Mouse (Mus musculus) heart, adult 2 months (tissue): ENCODE data around the gene Suv39h2. TPM values are rescaled to one million over a fixed set of nuclear protein-coding genes. Genes with fewer than 3 reads are reported as not detected.

Source experiments
- DNase-seq, 2 experiments: peaks; one replicate each; pipeline ENCODE4 v3.0.0; 2021
- H3K27ac ChIP-seq: fragments of 200-600 bp; 2 replicates; pipeline ENCODE4 v1.8.1; 2022
- H3K27me3 ChIP-seq: fragments of 200-500 bp; 2 replicates; pipeline ENCODE4 v1.6.1; 2012; ENCODE audit warnings: mild to moderate bottlenecking, low read length, inconsistent platforms, mixed read lengths; ENCODE audit not compliant: control insufficient read depth, insufficient read depth
- H3K36me3 ChIP-seq: fragments of 200-500 bp; 2 replicates; pipeline ENCODE4 v1.6.1; 2012; ENCODE audit warnings: low read length, inconsistent platforms; ENCODE audit not compliant: control insufficient read depth, insufficient read depth
- H3K4me1 ChIP-seq: fragments of 200-500 bp; 2 replicates; pipeline ENCODE4 v1.6.1; 2011; ENCODE audit warnings: low read length; ENCODE audit not compliant: control insufficient read depth, insufficient read depth
- H3K4me3 ChIP-seq: fragments of 200-600 bp; 2 replicates; pipeline ENCODE4 v1.8.1; 2022
- H3K79me2 ChIP-seq: fragments of 200-500 bp; replicated peaks from 2 replicates; pipeline ENCODE4 v1.6.1; 2012; ENCODE audit warnings: mild to moderate bottlenecking, inconsistent platforms, low read length, moderate library complexity, mixed read lengths; ENCODE audit not compliant: control insufficient read depth, insufficient read depth
- H3K9ac ChIP-seq: fragments of 200-500 bp; 2 replicates; pipeline ENCODE4 v1.6.1; 2012; ENCODE audit warnings: low read depth, mild to moderate bottlenecking, control low read depth, inconsistent platforms, low read length, mixed read lengths
- CTCF ChIP-seq: fragments of 200-600 bp; IDR thresholded peaks from 2 replicates; pipeline ENCODE4 v1.8.1; 2022; ENCODE audit warnings: antibody characterized with exemption, mild to moderate bottlenecking, moderate library complexity
- EP300 ChIP-seq: fragments of 200-500 bp; IDR thresholded peaks from 2 replicates; pipeline ENCODE4 v1.6.1; 2011; ENCODE audit warnings: low read depth, low read length, control low read depth; ENCODE audit not compliant: insufficient read depth
- POLR2A ChIP-seq: fragments of 200-500 bp; IDR thresholded peaks from 2 replicates; pipeline ENCODE4 v1.6.1; 2011; ENCODE audit warnings: mild to moderate bottlenecking, low read depth, low read length, control low read depth; ENCODE audit not compliant: insufficient read depth
- WGBS: fragments of 180-500 bp; shearing (Covaris S2); methylation state at CpG from one replicate; pipeline ENCODE4 v1.1.7; 2018; 5-methylcytosine and 5-hydroxymethylcytosine counted together
- intact Hi-C: fragments of 180-260 bp; cut with DNase I; formaldehyde crosslinking; loops from one replicate; pipeline ENCODE4 v1.15.1; 2025
- polyA plus RNA-seq: library from polyadenylated mRNA; depleted of rRNA; stranded (reverse); fragments of >200 nt; gene quantifications from 2 replicates; pipeline ENCODE4 v1.2.3, GENCODE M21; 2012
- total RNA-seq, 2 experiments: library from RNA; stranded (reverse); gene quantifications; 2 replicates each; pipeline ENCODE4 v1.2.3; 2021

Suv39h2 gene
- total and polyA plus RNA-seq, 3 experiments, result 0.23 to 0.96 (median 0.50) TPM

DNA sequence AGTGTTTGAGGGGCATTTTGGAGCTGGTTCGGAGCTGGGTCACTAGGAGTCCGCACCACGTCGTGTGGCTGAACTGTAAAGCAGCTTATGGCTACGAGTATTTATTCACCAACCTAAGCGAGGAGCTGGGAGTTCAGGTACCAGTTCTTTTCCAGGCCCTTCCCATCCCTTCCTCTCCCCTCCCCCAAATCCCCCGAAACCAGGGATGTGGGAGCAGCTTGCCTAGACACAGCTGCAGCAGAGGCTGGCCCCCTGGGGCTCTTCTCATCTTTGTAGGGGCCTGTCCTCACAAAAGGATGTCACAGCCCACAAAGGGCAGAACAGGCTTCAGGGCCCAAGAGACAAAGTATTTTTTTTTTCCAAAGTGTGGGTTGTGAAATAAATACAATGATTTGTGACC, 36.9 kb downstream of the Suv39h2 start:
- no peak overlapping the region for H3K9ac ChIP-seq
- intact Hi-C loops, result no loop called here
- no peaks in the 10 kb centered on the region for H3K79me2 ChIP-seq
- no peaks in the 10 kb centered on the region for H3K4me1 ChIP-seq
- no peaks in the 10 kb centered on the region for H3K27me3 ChIP-seq
- no peaks in the 10 kb centered on the region for H3K36me3 ChIP-seq
- 81% methylated on average over 7 of the region's 7 CpGs for WGBS
- no peak for TF ChIP-seq EP300
- no peak for TF ChIP-seq CTCF
- no peak for TF ChIP-seq POLR2A
- no peak overlapping the region for H3K27ac ChIP-seq
- no peak for DNase-seq
- no peak overlapping the region for H3K4me3 ChIP-seq

DNA sequence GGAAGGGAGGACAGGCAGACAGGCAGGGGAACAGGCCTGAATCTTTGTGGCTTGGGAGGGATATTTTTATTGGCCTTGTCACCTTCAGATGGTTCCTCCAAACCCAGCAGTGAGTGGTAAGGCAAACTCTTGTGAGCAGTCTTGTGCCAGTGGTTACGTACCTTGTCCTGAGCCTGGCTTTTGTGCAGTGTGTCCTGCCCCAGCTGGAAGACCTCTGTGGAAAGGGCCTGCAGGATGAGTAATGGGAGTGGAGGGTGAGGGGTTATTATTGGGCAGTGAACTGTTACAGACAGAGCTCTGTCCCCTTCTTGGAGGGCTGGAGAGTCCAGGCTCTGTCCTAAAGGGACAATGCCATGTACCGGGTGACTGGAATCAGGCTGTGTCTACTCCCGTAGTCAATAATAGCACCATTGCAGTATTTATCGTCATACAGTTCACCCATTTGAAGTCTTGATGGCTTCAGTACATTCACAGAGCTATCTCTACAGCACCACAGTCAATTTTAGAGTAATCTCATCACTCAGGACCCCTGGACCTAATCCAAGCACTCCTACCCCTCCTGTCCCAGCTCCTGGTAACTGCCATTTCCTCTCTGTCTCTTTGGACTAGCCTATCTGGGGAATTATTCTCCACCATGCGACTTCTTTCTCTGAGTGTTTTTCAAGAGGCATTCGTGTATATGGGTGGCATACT, 39.3 kb downstream of the Suv39h2 start:
- TF ChIP-seq POLR2A (no peak), CTCF (no peak), EP300 (no peak)
- Histone ChIP-seq H3K4me1 (no peaks in the 10 kb centered on the region), H3K4me3 (no peak overlapping the region), H3K27ac (no peak overlapping the region), H3K27me3 (no peaks in the 10 kb centered on the region), H3K36me3 (no peaks in the 10 kb centered on the region), H3K9ac (no peak overlapping the region), H3K79me2 (no peaks in the 10 kb centered on the region)
- intact Hi-C loops, result no loop called here
- no peak for DNase-seq
- 82% methylated on average over 6 of the region's 6 CpGs for WGBS

DNA sequence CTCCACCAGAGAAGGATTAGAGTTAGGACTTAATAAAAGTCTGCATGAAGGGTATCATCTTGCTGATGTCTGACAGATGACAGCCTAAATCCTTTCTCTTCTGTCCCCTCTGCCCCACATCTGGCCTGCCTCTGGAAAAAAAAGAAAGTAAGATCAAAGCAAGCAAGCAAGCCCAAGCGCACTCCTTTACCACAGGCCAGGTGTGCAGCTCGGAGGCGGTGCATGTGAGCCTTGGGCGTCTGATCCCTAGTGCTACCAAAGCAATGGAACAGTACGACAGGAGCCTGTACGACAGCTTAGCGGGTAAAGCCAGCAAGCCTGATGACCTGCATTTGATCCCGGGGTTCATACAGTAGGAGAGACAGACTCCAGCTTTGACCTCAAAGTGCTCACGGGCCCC, 43.9 kb downstream of the Suv39h2 start:
- no peaks in the 10 kb centered on the region for H3K4me1 ChIP-seq
- H3K9ac ChIP-seq, result no peak overlapping the region
- 94% methylated on average over 9 of the region's 9 CpGs for WGBS
- no peak overlapping the region for H3K4me3 ChIP-seq
- intact Hi-C loops, result no loop called here
- DNase-seq, result no peak
- no peak for TF ChIP-seq CTCF
- no peak for TF ChIP-seq POLR2A
- TF ChIP-seq EP300, result no peak
- H3K27me3 ChIP-seq, result no peaks in the 10 kb centered on the region
- H3K36me3 ChIP-seq, result no peaks in the 10 kb centered on the region
- no peaks in the 10 kb centered on the region for H3K79me2 ChIP-seq
- no peak overlapping the region for H3K27ac ChIP-seq

DNA sequence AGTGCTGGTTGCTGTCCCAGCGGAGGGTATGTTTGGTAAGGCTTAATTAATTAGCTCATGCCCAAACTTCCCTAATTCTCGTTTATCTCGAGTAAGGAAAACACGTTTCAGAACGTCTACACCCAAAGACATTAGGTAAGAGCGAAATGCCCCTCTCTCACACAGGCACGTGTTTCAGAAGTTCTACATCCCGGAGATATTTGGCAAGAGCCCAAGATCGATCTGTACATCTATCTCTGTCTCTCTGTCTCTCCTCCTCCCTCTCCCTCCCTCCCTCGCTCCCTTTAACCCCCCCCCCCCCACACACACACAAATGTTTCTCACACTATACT, 50.3 kb downstream of the Suv39h2 start:
- H3K27me3 ChIP-seq, result no peaks in the 10 kb centered on the region
- H3K4me1 ChIP-seq, result no peaks in the 10 kb centered on the region
- H3K9ac ChIP-seq, result peak overlapping the region; percentile 64
- WGBS, result 7% methylated on average over 10 of the region's 10 CpGs
- H3K4me3 ChIP-seq, result peak overlapping the region; percentile 70
- no peak for DNase-seq
- no peaks in the 10 kb centered on the region for H3K36me3 ChIP-seq
- H3K27ac ChIP-seq, result peak overlapping the region; percentile 15; the same call in 1 of the 2 replicates
- H3K79me2 ChIP-seq, result no peaks in the 10 kb centered on the region
- intact Hi-C loops, result loop anchor here (5.0 kb wide), 3 partner anchors 48 to 142 kb away; partner anchors contain the start of genes Nmt2 and Rpp38
- no peak for TF ChIP-seq POLR2A
- TF ChIP-seq CTCF, result no peak
- no peak for TF ChIP-seq EP300

DNA sequence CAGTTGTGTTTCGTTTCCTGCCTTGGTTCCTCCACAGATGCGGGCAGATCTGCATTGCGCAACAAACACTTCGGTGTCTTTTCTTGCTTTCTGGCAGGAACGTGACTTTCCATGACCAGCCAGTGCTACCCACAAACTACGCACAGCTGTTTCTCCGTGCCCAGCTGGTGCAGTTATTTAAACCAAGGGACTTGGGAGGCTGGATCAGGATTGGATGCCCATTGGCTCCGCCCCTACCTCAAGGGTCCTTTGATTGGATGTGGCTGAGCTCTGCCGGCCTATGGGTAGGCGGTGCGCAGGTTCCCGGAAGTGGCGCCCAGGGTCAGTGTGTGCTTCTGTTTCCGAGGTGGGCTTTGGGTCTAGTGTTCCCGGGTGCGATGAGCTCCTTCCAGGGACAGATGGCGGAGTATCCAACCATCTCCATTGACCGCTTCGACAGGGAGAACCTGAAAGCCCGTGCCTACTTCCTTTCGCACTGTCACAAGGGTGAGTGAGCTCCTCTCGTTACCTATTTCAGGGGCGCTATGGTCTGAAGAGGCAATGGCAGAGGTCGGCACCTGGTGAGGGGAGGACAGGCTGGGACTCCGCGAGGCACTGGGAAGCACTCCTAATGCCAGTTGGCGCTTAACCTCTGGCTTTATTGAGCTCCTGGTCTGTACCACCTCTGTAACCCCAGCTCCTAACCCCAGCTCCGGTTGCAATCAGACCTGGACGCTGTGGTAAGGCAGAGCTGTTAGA, 50.8 kb downstream of the Suv39h2 start, which contains the start of gene Dclre1c:
Gene Dclre1c (plus strand): TSS at position 291 of the 738 bp plus-strand sequence.
- H3K36me3 ChIP-seq, result no peaks in the 10 kb centered on the region
- peak within 1 kb of the TSS; percentile 15; the same call in 1 of the 2 replicates for H3K27ac ChIP-seq
- TF ChIP-seq EP300, result peak; percentile 76; the same call in 1 of the 2 replicates
- TF ChIP-seq CTCF, result no peak
- TF ChIP-seq POLR2A, result peak; percentile 71
- DNase-seq, result peak; percentile 88 to 93
- H3K4me3 ChIP-seq, result peak within 1 kb of the TSS; percentile 70
- WGBS, result 1% methylated on average over 29 of the region's 29 CpGs
- intact Hi-C loops, result loop anchor here (2.0 to 5.0 kb wide), 4 partner anchors 48 to 142 kb away; partner anchors contain the start of genes Nmt2 and Rpp38
- H3K79me2 ChIP-seq, result no peaks in the 10 kb centered on the region
- H3K9ac ChIP-seq, result peak within 1 kb of the TSS; percentile 64
- no peaks in the 10 kb centered on the region for H3K4me1 ChIP-seq
- no peaks in the 10 kb centered on the region for H3K27me3 ChIP-seq
